Mouse (Mus musculus) testis, adult 2 months (tissue): ENCODE measurements around the gene Arntl. TPM values are rescaled to one million over a fixed set of nuclear protein-coding genes. Genes with fewer than 3 reads are reported as not detected.

Experiments
- H3K27ac ChIP-seq: fragments of 200-500 bp; 2 replicates; pipeline ENCODE4 v1.5.1; 2012; ENCODE audit warnings: low read depth, low read length; ENCODE audit not compliant: control insufficient read depth, insufficient read depth
- H3K27me3 ChIP-seq: fragments of 200-500 bp; 2 replicates; pipeline ENCODE4 v1.6.1; 2012; ENCODE audit warnings: mild to moderate bottlenecking, low read length, moderate library complexity; ENCODE audit not compliant: control insufficient read depth, insufficient read depth
- H3K36me3 ChIP-seq: fragments of 200-500 bp; 2 replicates; pipeline ENCODE4 v1.6.1; 2012; ENCODE audit warnings: mild to moderate bottlenecking, low read length; ENCODE audit not compliant: control insufficient read depth, insufficient read depth
- H3K4me1 ChIP-seq: fragments of 200-500 bp; 2 replicates; pipeline ENCODE4 v1.6.1; 2012; ENCODE audit warnings: low read length; ENCODE audit not compliant: control insufficient read depth, insufficient read depth
- H3K4me3 ChIP-seq: fragments of 200-500 bp; 2 replicates; pipeline ENCODE4 v1.5.1; 2012; ENCODE audit warnings: low read depth, mild to moderate bottlenecking, low read length, moderate library complexity, mixed read lengths; ENCODE audit not compliant: control insufficient read depth
- CTCF ChIP-seq: fragments of 200-500 bp; IDR thresholded peaks from 2 replicates; pipeline ENCODE4 v1.5.1; 2012; ENCODE audit warnings: low read depth, mild to moderate bottlenecking, inconsistent platforms, low read length, moderate library complexity; ENCODE audit not compliant: control insufficient read depth, insufficient read depth, insufficient replicate concordance
- POLR2A ChIP-seq: fragments of 200-500 bp; IDR thresholded peaks from 2 replicates; pipeline ENCODE4 v1.6.1; 2012; ENCODE audit warnings: low read depth, mild to moderate bottlenecking, inconsistent platforms, low read length, moderate library complexity; ENCODE audit not compliant: control insufficient read depth
- polyA plus RNA-seq: library from polyadenylated mRNA; depleted of rRNA; stranded (reverse); fragments of >200 nt; gene quantifications from 2 replicates; pipeline ENCODE4 v1.2.3, GENCODE M21; 2012

The Arntl gene
- polyA plus RNA-seq, 1 experiment: 2.9 TPM

DNA sequence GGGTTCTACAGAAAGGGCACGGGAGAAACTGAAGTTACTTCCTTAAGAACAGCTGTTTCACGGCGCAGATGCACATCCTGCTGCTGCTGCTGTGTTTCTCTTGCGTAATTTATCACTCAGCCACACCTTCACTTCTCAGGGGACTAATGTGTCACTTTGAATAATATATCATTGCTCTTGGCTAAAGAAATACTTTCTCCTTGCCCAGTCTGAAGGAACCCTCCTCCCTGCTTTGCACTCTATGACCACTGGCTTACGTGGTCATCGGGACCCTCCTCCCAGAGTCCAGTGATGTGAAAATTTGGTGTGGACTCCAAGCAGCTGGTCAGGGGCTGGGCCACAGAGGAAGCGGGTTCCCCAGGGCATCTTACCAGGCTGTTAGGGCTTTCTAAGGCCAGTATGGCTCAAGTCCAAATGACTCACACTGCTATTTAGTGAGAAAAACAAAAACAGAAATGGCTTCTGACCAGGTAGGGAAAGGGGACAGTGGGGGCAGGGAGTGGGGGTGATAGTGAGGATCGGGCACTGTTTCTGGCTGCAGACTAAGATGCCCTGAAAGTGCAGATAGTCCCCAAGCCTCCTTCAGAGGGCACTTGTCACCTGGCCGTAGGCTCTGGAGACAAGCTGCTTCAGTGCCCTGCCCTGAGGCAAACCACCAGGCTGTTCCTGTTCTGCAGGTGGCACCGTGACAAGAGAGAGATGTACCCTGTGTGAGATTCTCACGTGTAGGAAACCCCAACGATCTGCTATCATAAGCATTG, 34.8 kb downstream of the Arntl start:
- Histone ChIP-seq H3K4me3 (no peak overlapping the region), H3K27me3 (no peaks in the 10 kb centered on the region), H3K4me1 (no peaks in the 10 kb centered on the region), H3K27ac (no peak overlapping the region), H3K36me3 (no peaks in the 10 kb centered on the region)
- TF ChIP-seq POLR2A (no peak), CTCF (no peak)

DNA sequence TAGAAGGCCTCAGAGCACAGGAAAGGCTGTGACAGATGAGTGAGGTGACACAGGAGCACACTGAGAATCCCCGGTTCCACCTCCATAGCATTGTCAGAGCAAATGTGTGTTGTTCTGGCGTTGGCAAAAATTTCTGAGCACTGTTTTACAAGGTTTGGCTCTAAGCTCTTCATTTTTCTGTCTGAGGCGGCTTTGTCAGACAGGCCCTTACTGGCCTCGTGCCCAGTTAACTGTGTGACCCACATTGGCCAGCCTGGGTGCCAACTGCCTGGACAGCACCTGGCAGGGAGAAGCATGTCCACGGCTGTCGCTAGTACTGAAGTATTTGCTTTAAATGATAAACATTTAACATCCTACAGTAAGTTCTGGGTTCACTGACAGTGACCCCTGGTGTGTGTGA, 35.4 kb downstream of the Arntl start:
- no peaks in the 10 kb centered on the region for H3K36me3 ChIP-seq
- no peaks in the 10 kb centered on the region for H3K4me1 ChIP-seq
- no peaks in the 10 kb centered on the region for H3K27me3 ChIP-seq
- no peak overlapping the region for H3K4me3 ChIP-seq
- TF ChIP-seq POLR2A (no peak), CTCF (no peak)
- no peak overlapping the region for H3K27ac ChIP-seq

GRCm38 (mm10) chr7:113245144-113245543, 37.9 kb downstream of the Arntl start:
- Histone ChIP-seq H3K27ac (no peak overlapping the region), H3K4me1 (no peaks in the 10 kb centered on the region), H3K36me3 (no peaks in the 10 kb centered on the region), H3K4me3 (no peak overlapping the region), H3K27me3 (no peaks in the 10 kb centered on the region)
- TF ChIP-seq POLR2A (no peak), CTCF (no peak)

- TF ChIP-seq POLR2A (no peak), CTCF (no peak)
- no peaks in the 10 kb centered on the region for H3K36me3 ChIP-seq
- H3K4me1 ChIP-seq: no peaks in the 10 kb centered on the region
- no peak overlapping the region for H3K4me3 ChIP-seq
- no peaks in the 10 kb centered on the region for H3K27me3 ChIP-seq
- no peak overlapping the region for H3K27ac ChIP-seq
These were observed 39.2 kb downstream of the Arntl start for GRCm38 (mm10) chr7:113246512-113246911.

- Histone ChIP-seq H3K4me3 (no peak overlapping the region), H3K4me1 (no peaks in the 10 kb centered on the region), H3K36me3 (no peaks in the 10 kb centered on the region), H3K27ac (no peak overlapping the region), H3K27me3 (no peaks in the 10 kb centered on the region)
- TF ChIP-seq POLR2A (no peak), CTCF (no peak)
These were observed 39.9 kb downstream of the Arntl start for GRCm38 (mm10) chr7:113247167-113247566.

GRCm38 (mm10) chr7:113249134-113249825, 42.0 kb downstream of the Arntl start:
- no peaks in the 10 kb centered on the region for H3K27me3 ChIP-seq
- no peak overlapping the region for H3K27ac ChIP-seq
- no peaks in the 10 kb centered on the region for H3K36me3 ChIP-seq
- no peaks in the 10 kb centered on the region for H3K4me1 ChIP-seq
- no peak for TF ChIP-seq CTCF
- no peak for TF ChIP-seq POLR2A
- no peak overlapping the region for H3K4me3 ChIP-seq

DNA sequence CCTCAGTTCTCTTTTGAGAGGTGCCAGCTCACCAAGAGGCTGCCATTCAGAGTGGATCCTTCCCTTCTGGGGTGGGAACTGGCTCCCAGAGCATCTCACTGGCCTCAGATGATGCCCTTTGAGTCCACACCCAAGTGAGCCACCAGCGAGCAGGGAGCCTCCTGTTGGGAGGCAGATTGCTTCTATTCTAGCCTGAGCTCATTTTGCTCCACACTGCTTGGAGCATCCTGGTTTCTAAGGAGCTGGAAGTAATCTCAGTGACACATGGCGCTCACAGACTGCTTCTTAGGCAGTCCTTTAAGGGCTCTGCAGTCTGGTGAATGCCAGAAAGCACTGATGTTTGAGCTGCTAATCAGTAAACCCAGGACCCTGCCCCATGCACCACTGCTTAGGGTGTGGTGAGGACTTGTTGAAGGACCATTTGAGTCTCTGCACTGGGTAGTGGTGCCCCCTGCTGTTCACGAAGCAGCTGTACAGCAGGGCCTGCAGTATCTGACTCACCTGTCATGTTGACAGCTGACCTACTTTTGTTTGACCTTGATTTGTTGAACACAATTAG, 43.2 kb downstream of the Arntl start:
- no peaks in the 10 kb centered on the region for H3K36me3 ChIP-seq
- H3K27me3 ChIP-seq: no peaks in the 10 kb centered on the region
- no peaks in the 10 kb centered on the region for H3K4me1 ChIP-seq
- H3K27ac ChIP-seq: no peak overlapping the region
- TF ChIP-seq CTCF (peak; percentile 76; the same call in 1 of the 2 replicates), POLR2A (no peak)
- no peak overlapping the region for H3K4me3 ChIP-seq
